8 mouse cellular contexts compared by ENCODE assay signal in the genomic region with DNA sequence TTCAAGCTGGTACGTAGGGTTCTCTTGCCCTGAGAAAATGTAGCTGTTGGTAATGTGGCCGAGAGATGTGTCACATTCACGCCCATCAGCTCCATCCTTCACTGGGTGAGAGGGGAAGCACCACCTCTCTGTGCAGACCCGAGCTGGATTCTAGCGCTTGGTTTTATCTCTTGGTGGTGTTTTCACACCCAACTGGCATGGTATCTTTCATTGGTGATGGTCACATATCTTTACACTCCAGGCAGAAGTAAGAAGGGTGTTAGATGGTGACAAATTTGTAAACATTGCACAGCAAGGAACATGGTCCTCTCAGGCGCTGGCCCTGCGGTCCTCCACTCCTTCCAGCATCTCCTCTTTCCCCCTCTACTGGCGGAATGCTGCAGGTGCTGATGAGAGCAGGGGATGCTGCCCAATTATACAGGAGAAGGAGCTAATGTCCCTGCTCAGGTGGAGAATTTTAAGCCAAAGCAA. TPM values are rescaled to one million over a fixed set of nuclear protein-coding genes. Genes with fewer than 3 reads are reported as not detected.
DNase-seq lines count a peak whose midpoint lies in the region; ATAC-seq and TF ChIP-seq lines count a peak whose summit lies in the region.

No protein-coding gene starts in this region.

- H3K9me3 ChIP-seq in heart, embryonic 12.5 days (replicated peaks) = no peaks in the 10 kb centered on the region
- H3K9me3 ChIP-seq in intestine, embryonic 15.5 days = no peaks in the 10 kb centered on the region
- H3K9me3 ChIP-seq in midbrain, postnatal 0 days (ENCODE audit: low read length) = no peaks in the 10 kb centered on the region

- WGBS in heart, embryonic 12.5 days = 51% methylated on average over 8 of the region's 8 CpGs
- WGBS in intestine, embryonic 15.5 days = 68% methylated on average over 8 of the region's 8 CpGs
- WGBS in midbrain, postnatal 0 days = 77% methylated on average over 8 of the region's 8 CpGs

- no peak overlapping the region for H3K4me2 ChIP-seq in heart, embryonic 12.5 days
- H3K4me2 ChIP-seq in intestine, embryonic 15.5 days (replicated peaks) = no peak overlapping the region
- no peak overlapping the region for H3K4me2 ChIP-seq in midbrain, postnatal 0 days (ENCODE audit: low read depth, low read length, poor library complexity, severe bottlenecking)

- H3K4me3 ChIP-seq in heart, embryonic 12.5 days = no peak overlapping the region
- H3K4me3 ChIP-seq in intestine, embryonic 15.5 days (replicated peaks) = no peak overlapping the region
- no peak overlapping the region for H3K4me3 ChIP-seq in midbrain, postnatal 0 days (ENCODE audit: low read depth, low read length)

- no peaks in the 10 kb centered on the region for H3K27me3 ChIP-seq in heart, embryonic 12.5 days (replicated peaks)
- H3K27me3 ChIP-seq in intestine, embryonic 15.5 days (replicated peaks) = no peaks in the 10 kb centered on the region
- no peaks in the 10 kb centered on the region for H3K27me3 ChIP-seq in midbrain, postnatal 0 days (ENCODE audit: insufficient read depth, low read length)

- peak; percentile 73 for TF ChIP-seq CTCF in midbrain, postnatal 0 days (IDR thresholded peaks at IDR 0.05)

- peaks cover 29% of the 10 kb centered on the region for H3K36me3 ChIP-seq in heart, embryonic 12.5 days
- no peaks in the 10 kb centered on the region for H3K36me3 ChIP-seq in intestine, embryonic 15.5 days
- H3K36me3 ChIP-seq in midbrain, postnatal 0 days (ENCODE audit: insufficient read depth, low read length) = 0 out of 2 replicates have a peak, but pooled peaks cover under 1% of the 10 kb centered on the region

- peak overlapping the region; percentile 59 for H3K27ac ChIP-seq in heart, embryonic 12.5 days (ENCODE audit: poor library complexity, severe bottlenecking)
- H3K27ac ChIP-seq in intestine, embryonic 15.5 days = no peak overlapping the region
- H3K27ac ChIP-seq in midbrain, postnatal 0 days (ENCODE audit: low read depth, low read length) = no peak overlapping the region

- ATAC-seq in heart, embryonic 12.5 days (ENCODE audit: insufficient number of reproducible peaks, low FRiP score) = peak; percentile 28; the same call in 1 of the 2 replicates
- peak; percentile 58 for ATAC-seq in intestine, embryonic 15.5 days
- no peak; the same call in 1 of the 2 replicates for ATAC-seq in midbrain, postnatal 0 days (ENCODE audit: low FRiP score)

- DNase-seq in heart, postnatal 25 days (ENCODE audit: low spot score) = no peak
- DNase-seq in ES-CJ7 (ENCODE audit: low read depth, low spot score) = peak; percentile 33
- DNase-seq in c-Kit-positive CD71-positive TER-119-positive erythroid progenitor cells, embryonic 14.5 days (ENCODE audit: low spot score) = peak; percentile 60
- DNase-seq in midbrain, postnatal 0 days (ENCODE audit: low spot score) = peak; percentile 50
- no peak for DNase-seq in gastrocnemius, adult 18-20 months (ENCODE audit: low spot score)
- no peak for DNase-seq in kidney, adult 8-10 months

- peaks cover 22% of the 10 kb centered on the region for H3K4me1 ChIP-seq in heart, embryonic 12.5 days (replicated peaks)
- no peaks in the 10 kb centered on the region for H3K4me1 ChIP-seq in intestine, embryonic 15.5 days (replicated peaks)
- peaks cover 5% of the 10 kb centered on the region; the same call in 1 of the 2 replicates for H3K4me1 ChIP-seq in midbrain, postnatal 0 days (ENCODE audit: insufficient read depth, low read length)

- intact Hi-C loops in heart, postnatal 25 days (cut with DNase I) = no loop called here

- no peak overlapping the region for H3K9ac ChIP-seq in heart, embryonic 12.5 days
- H3K9ac ChIP-seq in intestine, embryonic 15.5 days = no peak overlapping the region
- H3K9ac ChIP-seq in midbrain, postnatal 0 days (replicated peaks; ENCODE audit: low read length, poor library complexity, severe bottlenecking) = no peak overlapping the region

RNA-seq across cellular contexts. Expression of gene Podxl, which starts 44.7 kb away (rescaled TPM):
- polyA plus RNA-seq in heart, embryonic 12.5 days (2016; fragmentation: Nextera tagmentation; extraction: Ambion mirVana) = 27.9 and 29.2 TPM in 2 replicates
- 10 to 100 TPM; 77.2 to 94.5 TPM for total RNA-seq in heart, postnatal 25 days (2021)
- polyA plus RNA-seq in intestine, embryonic 15.5 days (2015; fragmentation: Nextera tagmentation; extraction: Ambion mirVana) = 45.0 and 45.3 TPM in 2 replicates
- 15.1 and 16.3 TPM in 2 replicates for total RNA-seq in midbrain, postnatal 0 days (2014; rRNA removed)
- 5.7 and 6.0 TPM in 2 replicates for polyA plus RNA-seq in midbrain, postnatal 0 days (2015; fragmentation: Nextera tagmentation; extraction: Ambion mirVana)
- 10 to 100 TPM; 13.1 to 28.0 TPM for total RNA-seq in gastrocnemius, adult 18-20 months (2021)

Comparison
In these comparisons a context has a peak if more than half of its experiments do, and no peak if none do; other contexts are left out.
1. DNase-seq: peak in ES-CJ7 (single experiment), c-Kit-positive CD71-positive TER-119-positive erythroid progenitor cells, embryonic 14.5 days (single experiment) and midbrain, postnatal 0 days (single experiment); none in heart, postnatal 25 days (single experiment), gastrocnemius, adult 18-20 months (single experiment) and kidney, adult 8-10 months (0 of 2).